8 mouse cellular contexts compared by ENCODE assay signal in the genomic region with DNA sequence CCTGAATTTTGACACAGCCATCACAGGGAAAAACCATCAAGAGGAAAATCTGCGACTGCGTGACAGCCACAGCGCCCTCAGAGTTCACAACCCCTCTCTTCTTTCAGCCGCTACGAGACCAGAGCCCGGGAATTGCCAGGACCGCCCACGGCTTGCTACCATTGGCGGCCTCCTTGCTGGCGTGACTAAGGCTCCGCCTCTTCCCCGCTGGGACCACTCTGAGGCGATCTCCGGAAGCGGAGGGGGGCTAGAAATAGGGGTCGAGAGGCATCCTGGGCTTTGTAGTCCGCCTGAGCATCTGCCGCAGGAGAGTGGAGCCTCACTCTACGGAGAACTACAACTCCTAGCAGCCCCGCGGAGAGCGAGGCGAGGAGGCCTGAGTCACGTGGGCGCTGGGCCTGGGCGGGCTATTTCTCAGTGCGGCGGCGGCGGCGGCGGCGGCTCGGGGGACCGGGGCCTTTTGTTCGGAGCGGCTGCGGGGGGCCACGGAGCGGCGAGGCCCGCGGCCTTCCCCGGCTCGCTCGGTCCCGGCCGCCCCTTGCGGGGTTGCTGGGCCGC. TPM values are rescaled to one million over a fixed set of nuclear protein-coding genes. Genes with fewer than 3 reads are reported as not detected.
DNase-seq lines count a peak whose midpoint lies in the region; ATAC-seq lines count a peak whose summit lies in the region.

A gene (plus strand): TSS at position 297 of the 558 bp plus-strand sequence.

- peak; percentile 97 for DNase-seq in adipocyte (ENCODE audit: low spot score)
- DNase-seq in embryo, embryonic 10 days (ENCODE audit: low spot score): peak; percentile 98
- peak; percentile 91 for DNase-seq in gastrocnemius, postnatal 10 days
- DNase-seq in induced T-regulatory cell, adult 2 months (ENCODE audit: low read depth): peak; percentile 97
- DNase-seq in left cerebral cortex, adult 9 months (ENCODE audit: low spot score in 2 of 2): peak; percentile 99
- peak; percentile 93 for DNase-seq in right cerebral cortex, postnatal 14 days
- peak; percentile 91 to 97 for DNase-seq in urinary bladder, postnatal 36 days (ENCODE audit: low spot score in 2 of 2)

- peak; percentile 97 for ATAC-seq in megakaryocyte progenitor cell, adult 5-6 weeks (replicated peaks; ENCODE audit: poor library complexity)

RNA-seq across cellular contexts. Expression of the gene that starts here (rescaled TPM):
- total RNA-seq in gastrocnemius, postnatal 10 days (2021): 10 to 100 TPM; 21.4 to 23.3 TPM
- 19.1 and 21.1 TPM in 2 replicates for total RNA-seq in megakaryocyte progenitor cell, adult 5-6 weeks (2015)
- 27.0 and 27.3 TPM in 2 replicates for total RNA-seq in megakaryocyte progenitor cell, adult 5-6 weeks (2017)

Comparison
In these comparisons a context has a peak if more than half of its experiments do, and no peak if none do; other contexts are left out.
1. Peak in every context shown above with its lines: DNase-seq and ATAC-seq.